Mouse (Mus musculus): ENCODE data around the gene Metrn.
A peak's percentile ranks its signal among the peaks of the same experiment; 100 is the strongest.

Gene Metrn

GRCm38 (mm10) chr17:25818851-25819780 lies 22.2 kb upstream of the Metrn start:
- H3K9me3 ChIP-seq (ENCODE audit: low read length): no peaks in the 10 kb centered on the region
- peaks cover 49% of the 10 kb centered on the region for H3K4me1 ChIP-seq (replicated peaks; ENCODE audit: low read depth, low read length)
- H3K4me3 ChIP-seq (replicated peaks; ENCODE audit: low read length): peak overlapping the region; percentile 82
- TF ChIP-seq POU5F1 (IDR thresholded peaks at IDR 0.05; ENCODE audit: borderline replicate concordance, low read length) (no peak), CTCF (conservative IDR thresholded peaks at IDR 0.05; ENCODE audit: low read length) (no peak), NANOG (IDR thresholded peaks at IDR 0.05; ENCODE audit: borderline replicate concordance, low read length) (no peak)
- peaks cover 51% of the 10 kb centered on the region for H3K27me3 ChIP-seq (ENCODE audit: insufficient read depth, low read length)
- H3K36me3 ChIP-seq (ENCODE audit: insufficient read depth, low read length): no peaks in the 10 kb centered on the region

DNA sequence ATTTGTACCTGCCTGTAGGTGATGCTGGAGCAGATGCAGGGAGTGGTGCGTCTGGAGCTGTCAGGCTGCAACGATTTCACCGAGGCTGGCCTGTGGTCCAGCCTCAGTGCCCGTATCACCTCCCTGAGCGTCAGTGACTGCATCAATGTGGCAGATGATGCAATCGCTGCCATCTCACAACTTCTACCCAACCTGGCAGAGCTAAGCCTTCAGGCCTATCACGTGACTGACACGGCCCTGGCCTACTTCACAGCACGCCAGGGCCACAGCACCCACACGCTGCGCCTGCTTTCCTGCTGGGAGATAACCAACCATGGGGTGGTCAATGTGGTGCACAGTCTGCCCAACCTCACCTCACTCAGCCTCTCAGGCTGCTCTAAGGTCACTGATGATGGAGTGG lies 20.7 kb upstream of the Metrn start:
- no peaks in the 10 kb centered on the region for H3K36me3 ChIP-seq (ENCODE audit: insufficient read depth, low read length)
- no peak for TF ChIP-seq CTCF (conservative IDR thresholded peaks at IDR 0.05; ENCODE audit: low read length)
- no peak for TF ChIP-seq NANOG (IDR thresholded peaks at IDR 0.05; ENCODE audit: borderline replicate concordance, low read length)
- no peak for TF ChIP-seq POU5F1 (IDR thresholded peaks at IDR 0.05; ENCODE audit: borderline replicate concordance, low read length)

DNA sequence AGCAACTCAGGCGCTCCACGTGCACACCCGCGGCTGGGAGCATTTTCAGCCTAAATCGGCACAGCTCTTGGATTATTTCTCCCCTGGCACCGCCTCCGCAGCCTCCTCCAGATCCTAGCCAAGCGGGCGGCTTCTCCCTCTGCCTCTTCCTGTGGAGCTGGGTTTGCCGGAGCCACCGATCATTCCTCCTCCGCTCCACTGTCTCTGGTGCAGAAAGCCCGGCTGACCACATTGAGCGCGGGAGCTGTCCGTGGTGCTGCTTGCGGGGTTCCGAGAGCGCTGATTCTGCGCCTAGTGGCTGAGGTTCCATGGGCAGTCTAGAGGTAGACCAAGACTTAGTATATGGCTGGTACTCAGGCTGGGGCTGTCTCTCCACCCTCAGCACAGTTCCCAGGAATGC lies 16.5 kb upstream of the Metrn start:
- TF ChIP-seq CTCF (conservative IDR thresholded peaks at IDR 0.05; ENCODE audit: low read length): peak; percentile 38
- TF ChIP-seq NANOG (IDR thresholded peaks at IDR 0.05; ENCODE audit: borderline replicate concordance, low read length): no peak
- Histone ChIP-seq H3K4me1 (replicated peaks; ENCODE audit: low read depth, low read length) (peaks cover 34% of the 10 kb centered on the region), H3K27me3 (ENCODE audit: insufficient read depth, low read length) (peaks cover 91% of the 10 kb centered on the region), H3K9me3 (ENCODE audit: low read length) (0 out of 2 replicates have a peak, but pooled peaks cover 8% of the 10 kb centered on the region), H3K36me3 (ENCODE audit: insufficient read depth, low read length) (no peaks in the 10 kb centered on the region), H3K4me3 (replicated peaks; ENCODE audit: low read length) (peak overlapping the region; percentile 51)

More for the DNA sequence above, 20.7 kb upstream of the Metrn start:
- H3K4me1 ChIP-seq (replicated peaks; ENCODE audit: low read depth, low read length): peaks cover 45% of the 10 kb centered on the region
- H3K27me3 ChIP-seq (ENCODE audit: insufficient read depth, low read length): peaks cover 60% of the 10 kb centered on the region
- 0 out of 2 replicates have a peak, but pooled peaks cover 6% of the 10 kb centered on the region for H3K9me3 ChIP-seq (ENCODE audit: low read length)
- no peak overlapping the region for H3K4me3 ChIP-seq (replicated peaks; ENCODE audit: low read length)

DNA sequence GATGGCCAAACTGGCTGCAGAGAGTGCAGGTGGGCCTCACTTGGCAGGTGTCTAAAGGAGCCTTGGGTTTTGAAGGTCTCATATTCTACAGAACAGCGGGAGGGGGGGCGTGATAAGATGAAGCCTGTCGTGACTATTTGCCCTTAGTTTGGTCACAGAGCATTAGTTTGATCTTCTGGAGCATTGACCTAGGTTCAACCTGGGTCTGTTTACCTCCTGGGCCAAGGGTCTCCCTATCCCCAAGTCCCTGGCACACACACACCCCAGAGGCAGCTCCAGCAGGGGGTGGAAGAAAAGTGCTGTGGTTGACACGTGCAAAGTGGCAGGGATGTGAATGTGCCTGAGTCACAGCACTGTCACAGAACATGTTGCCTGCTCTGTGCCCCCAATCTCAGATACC lies 14.0 kb upstream of the Metrn start:
- TF ChIP-seq POU5F1 (IDR thresholded peaks at IDR 0.05; ENCODE audit: borderline replicate concordance, low read length) (no peak), NANOG (IDR thresholded peaks at IDR 0.05; ENCODE audit: borderline replicate concordance, low read length) (no peak), CTCF (conservative IDR thresholded peaks at IDR 0.05; ENCODE audit: low read length) (no peak)

GRCm38 (mm10) chr17:25809606-25810340 lies 12.8 kb upstream of the Metrn start:
- Histone ChIP-seq H3K9me3 (ENCODE audit: low read length) (0 out of 2 replicates have a peak, but pooled peaks cover 8% of the 10 kb centered on the region), H3K27me3 (ENCODE audit: insufficient read depth, low read length) (peaks cover 71% of the 10 kb centered on the region), H3K4me3 (replicated peaks; ENCODE audit: low read length) (peak overlapping the region; percentile 92), H3K4me1 (replicated peaks; ENCODE audit: low read depth, low read length) (peaks cover 18% of the 10 kb centered on the region), H3K36me3 (ENCODE audit: insufficient read depth, low read length) (no peaks in the 10 kb centered on the region)
- TF ChIP-seq POU5F1 (IDR thresholded peaks at IDR 0.05; ENCODE audit: borderline replicate concordance, low read length) (no peak), NANOG (IDR thresholded peaks at IDR 0.05; ENCODE audit: borderline replicate concordance, low read length) (no peak), CTCF (conservative IDR thresholded peaks at IDR 0.05; ENCODE audit: low read length) (no peak)

More for the DNA sequence above, 14.0 kb upstream of the Metrn start:
- H3K9me3 ChIP-seq (ENCODE audit: low read length): 0 out of 2 replicates have a peak, but pooled peaks cover 8% of the 10 kb centered on the region
- H3K4me1 ChIP-seq (replicated peaks; ENCODE audit: low read depth, low read length): peaks cover 18% of the 10 kb centered on the region
- H3K36me3 ChIP-seq (ENCODE audit: insufficient read depth, low read length): no peaks in the 10 kb centered on the region
- no peak overlapping the region for H3K4me3 ChIP-seq (replicated peaks; ENCODE audit: low read length)
- H3K27me3 ChIP-seq (ENCODE audit: insufficient read depth, low read length): peaks cover 78% of the 10 kb centered on the region

- H3K27me3 ChIP-seq (ENCODE audit: insufficient read depth, low read length): peaks cover 67% of the 10 kb centered on the region
- 0 out of 2 replicates have a peak, but pooled peaks cover 8% of the 10 kb centered on the region for H3K9me3 ChIP-seq (ENCODE audit: low read length)
- H3K4me3 ChIP-seq (replicated peaks; ENCODE audit: low read length): peak within 1 kb of the TSS; percentile 92
- H3K4me1 ChIP-seq (replicated peaks; ENCODE audit: low read depth, low read length): peaks cover 18% of the 10 kb centered on the region
- TF ChIP-seq NANOG (IDR thresholded peaks at IDR 0.05; ENCODE audit: borderline replicate concordance, low read length) (no peak), POU5F1 (IDR thresholded peaks at IDR 0.05; ENCODE audit: borderline replicate concordance, low read length) (no peak), CTCF (conservative IDR thresholded peaks at IDR 0.05; ENCODE audit: low read length) (no peak)
- no peaks in the 10 kb centered on the region for H3K36me3 ChIP-seq (ENCODE audit: insufficient read depth, low read length)
Observed at GRCm38 (mm10) chr17:25808789-25809605, 12.1 kb upstream of the Metrn start, which contains the start of gene Fbxl16. Gene Fbxl16, plus strand, starts transcription at chr17:25809085.

DNA sequence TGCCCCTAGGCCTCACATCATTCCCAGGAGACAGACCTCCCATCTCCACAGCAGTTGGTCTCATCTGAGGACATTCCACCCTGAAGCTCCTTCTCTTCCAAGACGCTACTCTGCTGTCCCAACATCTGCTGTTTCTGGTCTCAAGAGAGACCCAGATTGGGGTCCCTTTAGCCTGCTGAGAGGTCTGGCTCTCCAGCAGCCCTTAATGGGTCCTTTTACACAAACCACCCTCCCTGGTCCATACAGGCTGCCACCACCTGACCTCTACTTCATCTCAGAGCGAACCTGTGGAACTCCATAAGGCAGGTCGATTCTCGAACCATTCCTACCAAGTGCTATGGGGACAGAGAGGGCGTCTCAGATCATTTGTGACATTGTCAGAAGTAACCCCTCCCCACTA lies 11.1 kb upstream of the Metrn start:
- peak overlapping the region; percentile 92 for H3K4me3 ChIP-seq (replicated peaks; ENCODE audit: low read length)
- H3K27me3 ChIP-seq (ENCODE audit: insufficient read depth, low read length): peaks cover 71% of the 10 kb centered on the region
- no peaks in the 10 kb centered on the region for H3K36me3 ChIP-seq (ENCODE audit: insufficient read depth, low read length)
- H3K4me1 ChIP-seq (replicated peaks; ENCODE audit: low read depth, low read length): peaks cover 20% of the 10 kb centered on the region
- no peak for TF ChIP-seq POU5F1 (IDR thresholded peaks at IDR 0.05; ENCODE audit: borderline replicate concordance, low read length)
- 0 out of 2 replicates have a peak, but pooled peaks cover 6% of the 10 kb centered on the region for H3K9me3 ChIP-seq (ENCODE audit: low read length)

Measured in E14TG2a.4 (cell line).